Mouse (Mus musculus) thymus, postnatal 4 days (tissue): ENCODE results near the gene Itgal.
"Not testable (repeated sequence)": the region's sequence is repeated elsewhere in the genome, so short reads cannot be mapped to it uniquely, and the experiment has no call there.

ENCODE experiments used
- DNase-seq: peaks from one replicate; pipeline ENCODE4 v3.0.0; 2021

Gene Itgal

DNA sequence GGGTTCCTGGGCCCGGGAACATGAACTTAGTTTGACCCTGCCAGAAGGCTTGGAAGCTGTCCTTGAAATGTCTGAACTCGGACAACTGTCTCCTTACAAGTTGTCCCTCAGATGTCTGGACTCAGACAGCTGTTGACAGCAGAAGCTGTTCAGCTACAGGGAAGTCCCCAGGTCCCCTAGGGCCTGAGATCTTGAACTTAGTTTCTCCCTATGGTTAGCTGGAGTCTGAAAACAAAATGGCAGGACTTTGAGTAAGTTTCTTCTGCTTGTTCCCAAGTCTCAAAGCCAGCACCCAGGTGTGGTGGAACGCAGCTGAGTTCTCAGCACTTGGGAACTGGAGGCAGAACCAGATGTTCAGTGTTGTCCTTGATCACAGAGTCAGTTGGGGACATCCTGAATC is 16.0 kb upstream of the Itgal start:
- DNase-seq = peak; percentile 57

DNA sequence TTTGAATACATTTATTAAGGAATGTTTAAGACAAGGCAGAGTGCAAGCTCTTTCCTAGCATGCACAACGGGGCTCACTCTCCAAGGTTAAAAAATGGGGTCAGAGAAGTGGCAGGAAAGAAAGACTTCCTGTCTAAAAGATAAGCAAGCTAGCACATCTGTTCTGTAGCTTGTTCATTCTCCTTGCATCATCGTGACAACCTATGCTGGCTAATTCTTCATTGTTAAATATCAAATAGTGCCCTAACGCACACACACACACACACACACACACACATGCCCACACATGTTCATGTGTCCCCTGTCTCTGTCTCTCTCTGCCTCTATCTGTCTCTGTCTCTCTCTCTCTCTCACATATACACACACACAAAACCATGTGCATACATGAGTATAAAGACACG is 14.9 kb upstream of the Itgal start:
- no peak for DNase-seq

- peak; percentile 53 for DNase-seq
Observed at GRCm38 (mm10) chr7:127282190-127282589, 13.9 kb upstream of the Itgal start.

- DNase-seq = peak; percentile 64
Observed at GRCm38 (mm10) chr7:127285154-127285553, 10.9 kb upstream of the Itgal start.

DNA sequence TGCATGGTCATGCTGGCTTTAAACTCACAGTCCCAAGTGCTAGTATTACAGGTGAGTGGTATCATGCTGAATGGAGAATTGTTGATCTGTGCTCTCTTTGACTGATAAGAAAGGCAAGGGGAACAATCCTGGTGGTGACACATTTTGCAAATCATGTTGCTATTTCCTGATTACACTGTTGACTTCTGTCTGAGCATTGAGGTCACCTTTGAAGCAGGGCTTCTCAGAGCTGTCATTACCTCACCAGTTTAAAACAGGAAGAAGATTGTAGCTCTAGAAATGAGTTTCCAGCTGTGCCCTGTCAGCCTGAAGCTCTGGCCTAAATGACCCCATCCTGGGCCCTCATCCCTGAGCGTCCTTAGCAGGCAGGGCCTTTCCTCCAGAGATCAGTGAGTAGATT is 8.1 kb upstream of the Itgal start:
- DNase-seq = no peak

DNA sequence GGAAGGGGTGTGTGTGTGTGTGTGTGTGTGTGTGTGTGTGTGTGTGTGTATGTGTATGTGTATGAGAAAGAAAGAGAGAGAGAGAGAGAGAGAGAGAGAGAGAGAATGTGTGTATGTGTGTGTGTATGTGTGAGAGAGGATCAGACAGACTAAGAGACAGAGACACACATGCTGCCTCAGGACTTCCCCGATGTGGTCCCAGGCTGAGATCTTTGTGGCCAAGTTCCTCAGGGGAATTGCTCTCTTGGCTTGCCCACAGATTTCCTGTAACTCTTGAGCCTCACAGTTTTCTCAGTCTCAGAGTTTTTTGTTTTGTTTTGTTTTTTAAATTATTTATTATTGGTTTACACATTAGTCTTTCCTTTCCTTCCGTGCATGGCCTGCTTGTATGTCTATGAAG is 6.8 kb upstream of the Itgal start:
- no peak for DNase-seq

DNA sequence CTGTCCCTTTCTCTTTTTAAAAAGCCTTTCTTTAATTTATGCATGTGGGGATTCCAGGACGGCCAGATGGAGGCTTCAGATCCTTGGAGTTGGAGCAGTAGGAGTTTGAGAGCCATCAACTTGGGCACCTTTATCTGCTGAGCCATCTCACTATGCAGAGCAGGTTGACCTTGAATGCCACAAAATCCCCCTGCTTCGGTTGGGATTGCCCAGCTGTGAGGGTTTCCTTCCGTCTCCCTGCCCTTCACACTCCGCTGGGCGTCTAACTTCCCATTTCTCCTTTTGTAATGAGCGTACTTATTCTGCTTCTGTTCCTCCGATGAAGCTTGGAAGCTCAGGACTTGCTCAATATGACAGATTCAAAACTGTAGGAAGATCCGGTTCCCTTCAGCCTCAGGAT is 5.9 kb upstream of the Itgal start:
- no peak for DNase-seq

- peak; percentile 64 for DNase-seq
Observed at GRCm38 (mm10) chr7:127296786-127297555, 911 bp downstream of the Itgal start.

GRCm38 (mm10) chr7:127297586-127298193 is 1.6 kb downstream of the Itgal start:
- no peak for DNase-seq

DNA sequence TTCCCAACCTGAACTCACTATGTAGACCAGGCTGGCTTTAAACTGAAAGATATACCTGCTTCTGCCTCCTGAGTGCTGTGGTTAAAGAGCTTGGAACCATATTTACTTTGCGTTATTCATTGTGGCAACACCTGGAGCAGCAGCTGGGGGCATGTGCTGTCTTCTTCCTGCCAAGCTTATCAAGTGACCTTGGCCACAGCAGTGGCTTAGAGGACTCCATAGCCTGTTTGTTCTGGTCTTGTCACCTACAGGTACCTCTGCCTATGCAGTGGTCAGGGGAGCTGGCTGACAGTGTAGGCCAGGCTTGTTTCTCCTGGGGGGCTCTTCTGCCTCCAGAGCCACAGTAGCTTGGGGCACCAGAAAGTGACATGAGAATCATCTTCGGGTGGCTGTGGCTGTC is 12.4 kb downstream of the Itgal start:
- peak; percentile 47 for DNase-seq

DNA sequence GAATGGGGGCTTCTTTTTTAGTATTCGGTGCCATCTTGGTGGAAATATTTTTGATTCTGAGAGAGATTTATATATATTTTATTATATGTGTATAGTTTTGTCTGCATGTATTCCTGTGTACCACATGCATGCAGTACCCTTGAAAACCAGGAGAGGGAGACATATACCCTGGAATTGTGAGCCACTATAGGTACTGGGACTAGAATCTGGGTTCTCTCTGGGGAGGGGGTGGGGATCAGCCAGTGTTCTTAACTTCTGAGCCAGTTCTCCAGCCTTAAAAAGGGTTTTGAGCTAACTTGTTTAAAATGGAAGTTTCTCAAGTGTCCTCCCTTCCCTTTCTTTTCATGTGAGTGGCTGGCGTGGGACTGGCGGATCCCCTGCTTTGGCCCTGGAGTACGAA is 12.8 kb downstream of the Itgal start:
- DNase-seq = peak; percentile 49

DNA sequence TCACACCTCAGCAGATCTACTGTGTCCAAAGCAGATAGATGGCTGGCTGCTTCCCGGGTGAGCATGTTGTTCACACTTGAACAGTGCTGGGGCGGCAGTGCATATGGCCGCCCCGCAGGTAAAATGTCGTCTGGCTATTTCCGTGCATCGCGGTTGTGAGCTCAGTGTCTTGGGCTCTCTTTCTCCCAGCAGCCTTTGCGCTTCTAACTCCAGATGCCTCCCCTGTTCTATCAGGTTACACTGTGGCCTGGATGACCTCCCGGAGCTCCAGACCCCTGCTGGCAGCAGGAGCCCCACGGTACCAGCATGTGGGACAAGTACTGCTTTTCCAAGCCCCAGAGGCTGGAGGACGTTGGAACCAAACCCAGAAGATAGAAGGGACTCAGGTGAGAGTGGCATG is 13.9 kb downstream of the Itgal start:
- DNase-seq = no peak

- DNase-seq = no peak
Observed at GRCm38 (mm10) chr7:127313912-127314311, 17.9 kb downstream of the Itgal start.

DNA sequence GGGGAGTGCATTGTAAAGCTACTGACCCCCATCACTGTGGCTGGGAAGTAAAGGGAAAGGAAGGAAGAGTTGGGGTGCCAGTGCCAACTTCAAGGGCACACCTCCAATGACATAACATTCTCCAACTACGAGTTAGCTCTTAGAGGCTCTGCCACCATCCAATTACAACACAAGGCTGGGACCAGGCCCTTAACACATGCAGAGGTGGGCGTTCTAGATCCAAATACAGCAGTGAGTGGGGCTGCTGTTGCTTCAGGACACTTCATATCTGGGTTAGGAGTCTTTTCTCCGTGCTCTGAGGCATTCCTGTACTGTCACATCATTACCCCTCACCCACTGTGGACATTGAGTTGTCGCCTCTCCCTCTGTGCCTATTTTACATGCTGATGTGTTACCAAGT is 25.0 kb downstream of the Itgal start:
- DNase-seq = no peak

GRCm38 (mm10) chr7:127322085-127322484 is 26.0 kb downstream of the Itgal start:
- peak; percentile 48 for DNase-seq

DNA sequence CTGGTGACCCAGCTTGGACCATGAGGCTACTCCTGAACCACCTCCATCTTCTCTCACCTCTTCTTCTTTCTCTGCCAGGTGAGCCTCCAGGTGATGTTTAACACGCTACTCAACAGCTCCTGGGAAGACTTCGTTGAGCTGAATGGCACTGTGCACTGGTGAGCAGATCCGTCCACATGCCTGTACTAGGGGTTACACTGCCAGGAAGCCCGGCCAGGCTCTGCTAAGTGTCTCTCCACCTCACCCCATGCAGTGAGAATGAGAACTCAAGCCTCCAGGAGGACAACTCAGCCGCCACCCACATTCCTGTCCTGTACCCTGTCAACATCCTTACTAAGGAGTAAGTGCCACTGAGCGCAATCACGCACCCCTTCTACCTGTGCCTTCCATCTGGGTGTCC is 28.9 kb downstream of the Itgal start:
- DNase-seq = no peak

DNA sequence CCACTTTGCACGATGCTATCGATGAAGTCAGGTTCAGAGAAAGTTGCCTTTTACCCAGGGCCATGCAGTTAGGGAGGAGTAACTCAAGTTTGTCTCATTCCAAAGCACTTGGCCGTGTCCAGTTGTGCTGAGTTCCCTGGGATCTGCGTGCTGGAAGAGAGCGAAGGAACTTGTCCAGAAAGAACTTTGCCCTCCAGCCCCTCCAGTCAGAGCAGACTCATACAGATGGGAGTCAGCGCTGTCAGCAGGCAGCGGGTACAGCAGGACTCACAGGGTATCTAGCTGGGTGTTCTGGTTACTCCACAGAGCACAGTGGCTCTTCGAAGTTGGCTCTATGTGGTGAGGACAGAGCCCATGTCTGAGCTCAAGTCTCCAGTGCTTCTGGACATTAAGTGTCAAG is 29.5 kb downstream of the Itgal start:
- no peak for DNase-seq

- DNase-seq = no peak
Observed at GRCm38 (mm10) chr7:127326685-127327084, 30.6 kb downstream of the Itgal start.

- no peak for DNase-seq
Observed at GRCm38 (mm10) chr7:127333240-127333639, 37.2 kb downstream of the Itgal start.

DNA sequence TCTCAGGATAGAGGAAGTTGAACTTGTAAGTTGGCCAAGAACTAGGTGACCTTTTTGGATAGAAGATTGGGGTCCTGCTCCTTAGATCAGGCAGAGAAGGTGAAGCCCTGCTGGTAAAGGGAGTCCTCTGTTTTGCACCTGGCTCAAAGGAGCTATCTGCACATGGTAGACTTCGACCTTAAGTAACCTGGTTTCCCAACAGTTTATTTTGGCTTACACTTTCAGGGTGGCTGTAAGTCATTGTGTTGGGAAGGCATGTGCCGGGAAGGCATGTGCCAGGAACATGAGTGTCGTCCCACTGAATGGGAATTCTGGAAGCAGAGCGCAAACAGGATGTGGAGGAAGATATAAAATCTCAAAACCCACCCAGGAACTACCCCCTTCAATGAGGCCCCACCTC is 39.5 kb downstream of the Itgal start:
- no peak for DNase-seq

- DNase-seq = no peak
Observed at GRCm38 (mm10) chr7:127337636-127338035, 41.6 kb downstream of the Itgal start.

- DNase-seq = no peak
Observed at GRCm38 (mm10) chr7:127341356-127341755, 45.3 kb downstream of the Itgal start.

GRCm38 (mm10) chr7:127341861-127342260 is 45.8 kb downstream of the Itgal start:
- DNase-seq = not testable (repeated sequence)

- DNase-seq = peak; percentile 42
Observed at GRCm38 (mm10) chr7:127342332-127342731, 46.3 kb downstream of the Itgal start.

- no peak for DNase-seq
Observed at GRCm38 (mm10) chr7:127342888-127343287, 46.8 kb downstream of the Itgal start.
